Mouse (Mus musculus) left cerebral cortex, adult 18-20 months (tissue): ENCODE results near the gene Aars2. TPM values are rescaled to one million over a fixed set of nuclear protein-coding genes. Genes with fewer than 3 reads are reported as not detected.
A peak's percentile ranks its signal among the peaks of the same experiment; 100 is the strongest.

Experiments
- DNase-seq, 2 experiments: peaks; one replicate each; pipeline ENCODE4 v3.0.0; 2021 to 2022; ENCODE audit warnings: low spot score in 2 of 2, mixed read lengths in 1 of 2
- long read RNA-seq, 2 experiments: library from polyadenylated mRNA; stranded (forward); transcript quantifications; one replicate each; pipeline ENCODE4 v2.0.0; 2021
- total RNA-seq, 2 experiments: library from RNA; stranded (reverse); gene quantifications; 2 replicates each; pipeline ENCODE4 v1.2.3; 2021

The Aars2 gene
- 10 to 100 TPM; 24.1 to 25.6 TPM for total RNA-seq
- long read RNA-seq, experiment 1, transcript Aars2-201 (22 exons, 3,349 nt): major isoform, 25 of 50 reads
- long read RNA-seq, experiment 1, partial matches to known transcripts: 13 of 50 reads
- long read RNA-seq, experiment 1, other reads (novel, unspliced or antisense): 12 of 50 reads
- long read RNA-seq, experiment 2, transcript Aars2-201 (22 exons, 3,349 nt): major isoform, 24 of 47 reads
- long read RNA-seq, experiment 2, partial matches to known transcripts: 17 of 47 reads
- long read RNA-seq, experiment 2, other reads (novel, unspliced or antisense): 6 of 47 reads

DNA sequence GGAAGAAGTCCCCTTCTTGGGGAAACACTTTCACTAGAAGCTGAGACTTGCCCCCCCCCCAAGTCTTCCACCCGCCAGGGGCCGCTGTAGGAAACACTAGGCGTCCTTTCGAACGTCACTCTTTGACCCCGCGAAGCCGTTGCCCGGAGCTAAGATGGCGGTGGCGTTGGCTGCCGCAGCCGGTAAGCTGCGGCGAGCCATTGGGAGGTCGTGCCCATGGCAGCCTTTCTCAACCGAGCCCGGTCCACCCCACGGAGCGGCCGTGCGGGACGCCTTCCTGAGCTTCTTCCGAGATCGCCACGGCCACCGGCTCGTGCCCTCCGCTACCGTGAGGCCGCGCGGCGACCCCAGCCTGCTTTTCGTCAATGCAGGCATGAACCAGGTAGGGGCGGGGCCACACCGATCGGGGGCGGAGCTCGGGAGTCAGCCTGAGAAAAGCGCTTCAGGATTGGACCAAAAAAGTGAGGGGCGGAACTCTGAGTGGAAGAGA is at the start of gene Aars2:
Gene Aars2 (plus strand): TSS at position 142 of the 490 bp plus-strand sequence.
- peak; percentile 92 to 95 for DNase-seq

DNA sequence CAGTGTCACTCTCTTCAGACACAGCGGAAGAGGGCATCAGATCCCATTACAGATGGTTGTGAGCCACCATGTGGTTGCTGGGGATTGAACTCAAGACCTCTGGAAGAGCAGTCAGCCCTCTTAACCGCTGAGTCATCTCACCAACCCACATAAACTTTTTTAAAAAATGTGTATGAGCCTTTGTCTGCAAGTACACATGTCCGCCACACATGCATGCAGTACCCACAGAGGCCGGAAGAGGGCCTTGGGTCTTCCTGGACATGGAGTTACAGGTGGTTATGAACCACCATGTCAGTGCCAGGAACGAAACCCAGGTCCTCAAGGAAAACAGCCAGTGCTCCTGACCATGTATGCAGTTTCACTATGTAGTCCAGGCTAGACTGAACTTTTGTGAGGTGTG is 49.2 kb upstream of the Aars2 start:
- DNase-seq: no peak

DNA sequence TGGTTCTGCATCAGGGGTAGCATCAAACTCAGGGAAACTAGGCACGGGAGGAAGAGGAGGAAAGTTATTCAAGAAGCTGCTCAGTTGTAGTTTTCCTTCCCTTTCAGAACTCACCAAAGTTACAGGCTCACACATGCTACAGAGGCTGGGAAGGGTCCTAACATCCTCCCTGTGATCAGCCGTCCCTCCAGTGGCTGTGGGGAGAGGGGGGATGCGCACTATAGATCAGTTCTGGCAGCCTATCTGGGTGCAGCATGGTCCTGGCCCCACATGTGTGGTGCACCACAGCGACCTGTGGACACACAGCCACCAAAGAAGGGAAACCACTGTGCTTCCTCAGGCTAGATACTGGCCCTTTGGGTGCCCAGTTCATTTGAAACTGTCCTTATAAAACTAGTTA is 48.1 kb upstream of the Aars2 start:
- no peak for DNase-seq

DNA sequence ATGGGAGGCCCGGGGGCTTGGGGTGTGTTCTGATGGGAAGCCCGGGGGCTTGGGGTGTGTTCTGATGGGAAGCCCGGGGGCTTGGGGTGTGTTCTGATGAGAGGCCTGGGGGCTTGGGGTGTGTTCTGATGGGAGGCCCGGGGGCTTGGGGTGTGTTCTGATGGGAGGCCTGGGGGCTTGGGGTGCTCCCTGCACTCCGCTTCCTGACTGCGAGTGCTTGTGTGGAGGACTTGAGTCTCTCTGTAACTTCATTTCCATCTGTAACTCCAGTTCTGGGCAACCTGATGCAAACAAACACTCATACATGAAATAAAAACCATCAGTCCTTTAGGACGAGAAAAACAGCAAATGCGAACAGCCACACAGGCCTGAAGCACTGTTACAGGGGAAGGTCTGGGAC is 47.6 kb upstream of the Aars2 start:
- no peak for DNase-seq

DNA sequence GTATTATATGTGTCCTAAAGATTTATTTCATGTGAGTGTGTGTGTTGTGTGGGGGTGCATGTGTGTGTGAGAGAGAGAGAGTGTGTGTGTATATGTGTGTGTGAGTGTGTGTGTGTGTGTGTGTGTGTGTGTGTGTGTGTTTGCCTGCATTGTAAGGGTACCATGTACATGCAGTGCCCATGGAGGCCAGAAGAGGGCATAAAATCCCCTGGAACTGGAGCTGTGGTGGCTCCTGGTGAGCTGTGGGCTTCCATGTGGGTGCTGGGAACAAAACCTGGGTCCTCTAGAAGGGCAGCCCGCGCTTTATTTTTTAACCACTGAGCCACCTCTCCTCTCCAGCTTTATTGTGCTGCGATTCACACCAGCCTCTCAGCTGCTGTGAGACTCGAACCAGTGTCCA is 44.1 kb upstream of the Aars2 start:
- no peak for DNase-seq

DNA sequence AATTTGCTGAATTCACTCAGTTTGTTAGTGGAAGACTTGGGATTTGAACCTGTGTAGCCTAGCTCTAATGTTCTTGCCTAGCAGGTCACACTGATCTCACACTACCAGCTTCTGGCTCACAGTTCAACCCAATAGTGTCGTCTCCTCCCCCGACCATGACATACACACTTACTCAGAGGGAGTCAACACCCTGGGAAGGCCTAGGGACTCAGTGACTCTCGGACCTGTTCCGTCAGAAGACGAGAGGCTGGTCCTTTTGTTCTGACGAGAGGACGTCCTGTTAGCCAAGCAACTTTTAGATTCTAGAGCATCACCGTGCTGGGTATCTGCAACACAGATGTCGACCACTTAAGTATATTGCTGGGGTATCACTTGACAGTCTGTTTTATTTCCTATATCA is 42.4 kb upstream of the Aars2 start:
- DNase-seq: no peak

DNA sequence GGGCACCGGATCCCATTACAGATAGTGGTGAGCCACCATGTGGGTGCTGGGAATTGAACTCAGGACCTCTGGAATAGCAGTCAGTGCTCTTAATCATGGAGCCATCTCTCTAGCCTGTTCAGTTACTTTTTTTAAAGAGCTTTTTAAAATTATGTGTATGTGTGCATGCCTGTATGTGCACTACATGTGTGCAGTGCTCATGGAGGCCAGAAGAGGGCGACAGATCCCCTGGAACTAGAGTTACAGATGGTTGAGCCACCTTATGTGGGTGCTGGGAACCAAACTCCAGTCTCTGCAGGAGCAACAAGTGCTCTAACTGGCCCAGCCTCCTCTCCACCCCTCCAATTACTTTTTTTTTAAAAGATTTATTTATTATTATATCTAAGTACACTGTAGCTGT is 39.9 kb upstream of the Aars2 start:
- DNase-seq: no peak

DNA sequence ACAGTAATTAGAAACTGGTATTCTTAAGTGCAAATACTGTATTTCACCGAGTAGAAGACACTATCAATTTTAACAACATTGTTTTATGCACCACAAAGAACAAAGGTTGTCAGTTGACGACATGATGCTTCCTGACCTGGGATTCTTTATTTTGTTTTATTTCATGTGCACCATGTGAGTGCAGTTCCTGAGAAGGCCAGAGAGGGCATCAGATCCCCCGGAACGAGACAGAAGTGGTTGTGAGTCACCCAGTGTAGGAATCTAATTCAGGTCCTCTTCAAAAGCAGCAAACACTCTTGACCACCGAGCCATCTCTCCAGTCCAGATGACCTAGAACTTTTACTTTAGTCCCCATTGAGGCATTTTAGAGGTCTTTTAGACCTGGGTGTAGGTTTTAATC is 38.3 kb upstream of the Aars2 start:
- DNase-seq: no peak

DNA sequence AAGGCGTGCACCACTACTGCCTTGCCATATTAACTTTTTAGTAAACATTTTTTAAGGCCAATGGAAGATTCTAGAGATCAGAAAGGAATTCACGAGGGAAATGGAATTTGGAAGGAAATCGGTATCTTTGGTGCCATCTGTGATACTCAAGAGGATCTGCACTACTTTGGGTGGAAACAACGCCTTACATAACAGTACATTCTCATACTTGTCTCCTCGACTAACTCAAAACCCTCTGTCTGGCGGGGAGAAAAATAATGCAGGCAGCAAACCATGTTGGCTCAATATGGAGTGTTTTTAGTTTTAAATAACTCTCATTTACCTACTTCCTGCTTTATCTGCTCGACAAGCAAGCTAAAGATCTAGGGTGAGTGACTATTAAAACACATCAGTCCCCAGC is 35.9 kb upstream of the Aars2 start:
- no peak for DNase-seq

DNA sequence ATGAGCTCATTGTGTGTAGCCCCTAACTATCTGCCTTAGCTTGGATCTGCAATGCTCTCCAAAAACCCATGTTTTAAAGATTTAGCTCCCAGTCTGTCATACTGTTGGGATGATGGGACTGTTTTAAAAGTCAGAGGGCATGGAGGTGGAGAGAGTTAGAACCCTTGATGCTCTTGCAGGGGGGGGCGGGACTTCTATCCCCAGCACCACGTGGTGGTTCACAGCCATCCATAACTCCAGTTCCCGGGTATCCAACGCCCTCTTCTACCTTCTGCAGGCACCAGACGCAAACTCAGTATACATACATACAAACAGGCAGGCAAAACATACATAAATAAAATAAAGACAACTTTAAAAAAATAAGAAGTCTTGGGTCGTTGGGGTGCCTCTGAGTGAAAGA is 33.0 kb upstream of the Aars2 start:
- no peak for DNase-seq

DNA sequence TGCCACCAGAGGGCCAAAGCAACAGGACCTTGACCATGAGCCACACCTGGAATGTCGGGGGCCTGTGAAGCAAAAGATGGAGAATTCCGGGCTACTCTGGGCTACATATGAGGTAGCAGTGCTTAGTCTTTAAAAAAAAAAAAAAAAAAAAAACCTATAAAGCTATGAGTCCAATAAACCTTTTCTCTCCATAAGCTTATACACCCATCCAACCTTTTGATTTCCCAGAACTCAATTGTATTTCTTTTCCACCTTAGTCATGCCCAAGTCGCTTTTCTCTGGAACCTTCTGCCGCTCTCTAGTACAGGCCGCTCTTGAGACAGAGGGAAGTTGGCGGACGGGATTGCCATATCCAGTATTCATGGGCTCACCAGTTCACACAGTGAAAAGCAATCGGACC is 32.5 kb upstream of the Aars2 start:
- DNase-seq: no peak

DNA sequence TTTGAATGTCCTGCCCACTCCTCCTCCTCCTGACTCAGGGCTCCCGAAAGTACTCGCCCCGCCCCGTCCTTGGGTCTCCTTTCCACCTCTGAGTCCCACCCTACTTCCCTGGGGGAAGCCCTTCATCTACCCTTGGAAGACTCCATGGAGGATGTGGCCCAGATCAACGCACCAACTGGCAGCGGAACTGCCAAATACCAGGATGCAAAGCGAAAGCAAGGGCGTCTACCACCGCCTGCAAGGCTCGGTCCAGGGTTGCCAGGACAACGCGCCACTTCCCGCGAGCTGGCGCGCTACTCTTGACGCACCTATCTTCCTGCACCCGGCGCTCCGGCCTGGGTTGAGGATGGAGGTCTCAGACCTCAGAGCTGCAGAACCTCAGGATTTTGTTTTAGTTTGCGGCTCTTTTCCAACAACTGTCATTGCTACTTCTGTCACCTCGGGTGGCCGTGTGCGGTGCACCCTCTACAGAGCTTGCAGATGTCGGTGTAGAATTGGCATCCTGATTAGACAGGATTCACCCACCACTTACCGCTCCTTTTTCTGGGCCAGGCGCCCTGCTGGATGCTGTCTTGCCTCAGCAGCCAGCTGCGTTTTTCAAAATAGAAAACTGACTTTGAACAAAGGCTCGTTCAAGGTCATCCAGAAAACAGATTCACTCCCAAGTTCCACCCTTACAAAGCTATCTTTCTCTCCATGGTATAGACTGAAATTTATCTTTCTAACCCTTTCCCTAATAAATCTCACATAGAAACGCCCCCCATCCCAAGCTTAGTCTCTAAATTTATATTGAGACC is 31.8 kb upstream of the Aars2 start, which contains the start of gene Spats1:
Gene Spats1 (minus strand): TSS at position 747 of the 797 bp plus-strand sequence.
- peak; percentile 83 to 90 for DNase-seq

DNA sequence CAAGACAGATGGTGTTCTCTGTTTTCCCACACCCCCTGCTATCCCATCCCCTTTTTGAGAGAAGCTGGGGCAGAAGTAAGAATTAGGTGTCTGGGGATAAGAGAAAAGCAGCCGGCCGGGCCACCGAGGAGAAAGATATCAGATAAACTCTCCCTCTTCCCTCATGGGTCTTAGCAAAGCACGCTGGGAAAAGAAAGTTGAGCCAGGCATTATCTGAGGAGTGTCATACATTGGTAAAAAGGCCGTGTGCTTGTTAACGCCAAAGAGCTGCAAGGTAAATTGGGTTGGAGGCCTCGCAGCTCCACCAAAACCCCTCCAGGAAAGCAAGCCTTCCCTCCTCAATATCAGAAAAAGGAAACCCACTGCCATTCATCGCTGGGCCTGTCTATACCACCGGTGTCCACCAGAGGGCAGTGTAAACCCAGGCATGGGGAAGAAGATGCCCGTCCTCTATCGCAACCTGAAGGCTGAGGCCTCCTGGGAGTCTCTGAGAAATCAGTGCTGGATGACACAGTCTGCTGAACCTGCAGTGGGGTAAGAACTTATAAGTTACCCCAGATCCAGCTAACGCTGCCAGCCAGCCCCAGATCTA is 28.3 kb upstream of the Aars2 start:
- DNase-seq: peak; percentile 87 to 92

DNA sequence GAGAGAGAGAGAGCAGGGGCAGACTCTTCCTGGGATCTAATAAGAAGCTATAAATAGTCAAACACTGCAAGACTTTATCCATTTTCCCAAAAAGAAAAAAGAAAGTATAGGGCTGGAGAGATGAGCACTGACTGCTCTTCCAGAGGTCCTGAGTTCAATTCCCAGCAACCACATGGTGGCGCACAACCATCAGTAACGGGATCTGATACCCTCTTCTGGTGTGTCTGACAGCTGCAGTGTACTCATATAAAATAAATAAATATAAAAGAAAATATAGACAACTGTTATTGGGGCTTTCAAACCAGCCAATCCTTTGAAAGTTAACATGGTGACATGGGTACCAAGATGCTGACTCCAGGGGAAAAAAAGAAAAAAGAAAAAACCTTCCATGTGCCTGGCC is 26.2 kb upstream of the Aars2 start:
- no peak for DNase-seq

DNA sequence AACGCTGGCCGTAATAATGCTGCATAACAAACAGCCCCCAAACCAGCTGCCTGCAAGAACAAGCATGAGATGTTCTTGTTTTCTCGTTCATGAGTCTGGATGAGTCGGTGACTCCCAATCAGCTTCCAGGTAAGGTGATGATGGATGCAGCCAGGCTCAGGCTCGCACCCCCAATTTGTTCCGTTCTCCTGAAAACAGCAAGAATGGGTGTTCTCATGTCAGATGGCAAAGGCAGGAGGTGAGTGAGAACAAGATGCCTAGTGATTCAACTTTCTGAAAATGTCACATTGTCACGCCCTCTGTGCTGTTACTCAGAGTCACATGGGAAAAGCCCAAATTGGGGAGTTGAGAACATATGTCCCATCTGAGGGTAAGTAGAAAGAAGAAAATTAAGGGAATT is 21.1 kb upstream of the Aars2 start:
- no peak for DNase-seq

DNA sequence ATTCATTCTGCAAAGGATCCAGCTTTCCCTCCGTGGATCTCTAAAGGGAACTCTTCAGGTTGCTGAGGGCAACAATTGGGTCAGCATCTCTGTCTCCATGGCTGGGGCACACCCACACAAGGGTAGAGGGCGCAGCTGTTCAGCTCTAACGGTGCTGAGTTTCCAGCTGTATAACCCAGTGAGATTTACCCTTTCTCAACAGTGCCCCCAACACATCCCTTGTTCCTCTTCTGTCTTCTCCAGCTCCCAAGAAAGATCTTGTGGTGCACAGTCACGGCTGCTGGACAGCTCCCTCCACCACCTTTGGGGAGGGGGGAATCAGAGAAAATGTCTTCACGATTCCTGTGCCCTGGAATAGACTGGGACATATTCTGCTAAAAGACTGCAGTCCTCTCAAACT is 19.4 kb upstream of the Aars2 start:
- DNase-seq: no peak

DNA sequence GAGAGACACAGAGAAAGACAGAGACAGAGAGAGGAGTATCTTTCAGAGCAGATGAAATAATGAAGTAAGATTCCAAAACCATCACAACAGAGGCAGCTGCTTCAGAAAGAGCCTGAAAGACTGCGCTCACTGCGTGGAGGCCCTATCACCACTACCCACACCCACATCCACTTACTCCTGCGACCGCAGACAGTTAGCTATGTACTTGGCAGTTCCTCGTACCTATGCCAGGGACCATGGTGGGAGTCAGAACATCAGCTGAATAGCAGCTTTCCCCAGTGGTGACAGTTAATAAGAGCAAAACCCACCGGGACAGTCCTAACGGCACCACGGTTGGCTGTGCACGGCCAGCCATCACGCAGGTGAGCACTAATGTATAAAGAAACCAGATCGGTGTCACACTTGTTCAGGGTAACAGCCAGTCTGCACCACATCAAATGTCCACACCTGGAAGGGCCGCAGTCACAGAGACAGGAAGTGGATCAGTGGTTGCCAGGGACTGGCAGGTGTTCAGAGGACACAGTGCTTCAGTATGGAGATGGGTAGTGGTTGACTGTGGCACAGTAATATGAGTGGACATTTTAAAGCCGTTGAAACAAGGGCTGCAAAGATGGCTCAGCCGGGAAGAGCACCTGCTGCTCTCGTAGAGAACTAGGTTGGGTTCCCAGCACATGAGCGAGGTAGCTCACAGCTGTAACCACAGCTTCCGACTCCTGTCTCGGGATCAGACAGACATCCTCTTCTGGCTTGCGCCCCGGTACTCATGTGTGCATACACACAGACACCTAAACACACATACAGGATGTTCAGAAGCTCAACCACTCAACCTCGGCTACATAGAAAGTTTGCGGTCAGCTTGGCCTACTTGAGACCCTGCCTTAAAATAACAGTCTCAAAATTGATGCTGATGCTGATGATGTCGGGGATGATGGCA is 18.1 kb upstream of the Aars2 start:
- DNase-seq: no peak

DNA sequence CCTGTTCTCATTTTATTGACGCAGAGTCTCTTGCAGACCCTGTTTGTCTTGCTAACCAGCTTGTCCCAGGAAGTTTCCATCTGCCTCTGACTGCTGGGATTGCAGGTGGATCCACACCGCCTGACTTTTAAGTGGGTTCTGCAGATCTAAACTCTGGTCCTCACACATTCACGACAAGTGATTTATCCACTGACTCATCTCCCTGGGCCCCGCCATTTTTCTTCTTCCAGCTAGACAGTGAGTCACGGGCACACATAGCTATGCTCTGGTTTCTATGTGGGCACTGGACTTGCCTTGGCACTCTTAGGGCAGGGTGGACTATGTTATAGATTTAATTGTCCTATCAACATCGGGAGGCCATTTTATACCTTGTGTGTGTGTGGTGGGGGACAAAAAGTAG is 16.9 kb upstream of the Aars2 start:
- no peak for DNase-seq

DNA sequence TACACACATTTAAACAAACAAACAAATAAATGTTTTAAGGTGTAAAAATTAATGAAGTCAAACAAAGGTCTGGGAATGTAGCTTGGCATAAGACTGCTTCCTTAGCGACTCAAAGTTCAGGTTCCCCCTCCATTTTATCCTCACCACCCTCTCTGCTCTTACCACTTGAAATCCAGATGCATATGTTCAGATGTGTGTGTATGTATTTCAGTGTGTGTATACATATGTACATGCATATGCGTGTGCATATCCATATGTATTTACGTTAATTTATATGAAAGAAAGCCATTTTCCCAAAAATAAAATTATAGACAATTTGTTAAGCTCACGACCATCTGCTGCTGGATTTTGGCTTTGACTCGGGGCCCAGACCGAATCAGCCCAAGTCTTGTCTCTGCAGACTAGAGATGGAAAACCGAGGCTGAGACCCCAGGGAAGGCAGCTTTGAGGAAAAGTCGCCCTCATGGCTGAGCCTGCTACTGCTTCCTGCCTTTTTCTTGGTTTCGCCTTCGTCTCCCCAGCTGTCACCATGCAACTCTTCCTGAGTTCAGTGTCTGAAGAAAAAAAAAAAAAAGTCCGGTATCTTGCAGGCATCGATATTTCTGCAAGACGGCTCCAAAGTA is 16.0 kb upstream of the Aars2 start:
- DNase-seq: no peak

DNA sequence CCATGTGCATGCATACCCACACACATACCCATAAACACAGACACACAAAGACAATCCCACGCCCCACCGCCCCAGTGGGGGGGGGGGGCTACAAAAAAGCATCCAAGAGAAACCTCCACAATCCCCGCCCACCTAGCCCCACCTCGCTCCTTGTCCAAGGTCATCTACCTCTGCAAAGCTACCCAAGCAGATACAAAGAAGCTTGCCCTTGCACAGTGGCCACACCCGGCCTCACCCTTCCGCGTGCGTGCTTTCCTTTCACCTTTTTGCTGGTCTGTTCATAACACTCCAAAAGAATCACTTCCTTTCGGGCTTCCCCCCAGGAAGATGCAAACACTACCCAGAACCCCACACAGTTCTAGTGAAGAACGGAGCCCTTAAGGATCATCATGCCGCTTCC is 11.2 kb upstream of the Aars2 start:
- DNase-seq: no peak

DNA sequence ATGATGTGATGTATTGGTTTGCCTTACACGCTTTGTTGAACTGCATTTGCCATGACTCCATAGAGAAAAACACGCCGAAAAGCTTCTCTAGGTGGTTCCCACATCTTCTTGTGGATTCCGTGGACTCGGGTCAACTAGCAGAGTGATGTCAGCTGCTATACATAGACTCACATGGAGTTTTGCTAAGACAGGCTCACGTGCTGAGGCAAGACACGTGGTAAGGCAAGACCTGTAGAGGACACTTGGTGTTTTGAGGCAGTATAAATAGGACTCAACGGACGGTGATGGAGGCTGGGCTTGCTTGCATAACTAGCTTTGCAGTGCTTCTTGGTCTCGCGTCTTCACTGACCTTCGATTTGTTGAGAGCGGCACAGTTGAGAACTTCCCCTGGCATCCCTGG is 8.2 kb upstream of the Aars2 start:
- no peak for DNase-seq
